Mouse (Mus musculus) limb, embryonic 12.5 days (tissue): ENCODE measurements around the gene Evi2. TPM values are rescaled to one million over a fixed set of nuclear protein-coding genes. Genes with fewer than 3 reads are reported as not detected.

Experiments
- ATAC-seq: fragments of 200-750 bp; cut with Nextera tagmentation; 2 replicates; pipeline ENCODE4 v1.8.0; 2017; ENCODE audit warnings: low read depth, moderate TSS enrichment; ENCODE audit not compliant: insufficient number of reproducible peaks, insufficient read depth, low FRiP score, low TSS enrichment
- H3K27ac ChIP-seq: fragments of 300-500 bp; sonication (generic); 2 replicates; pipeline ENCODE4 v1.5.1; 2016; ENCODE audit warnings: mild to moderate bottlenecking, moderate library complexity
- H3K27me3 ChIP-seq: fragments of 300-500 bp; sonication (generic); 2 replicates; pipeline ENCODE4 v1.6.1; 2016; ENCODE audit warnings: mild to moderate bottlenecking, moderate library complexity
- H3K36me3 ChIP-seq: fragments of 300-500 bp; sonication (generic); 2 replicates; pipeline ENCODE4 v1.6.1; 2016; ENCODE audit warnings: mild to moderate bottlenecking, moderate library complexity
- H3K4me1 ChIP-seq: fragments of 300-500 bp; sonication (generic); replicated peaks from 2 replicates; pipeline ENCODE4 v1.6.1; 2016
- H3K4me2 ChIP-seq: fragments of 300-500 bp; sonication (generic); 2 replicates; pipeline ENCODE4 v1.6.1; 2016; ENCODE audit warnings: mild to moderate bottlenecking, moderate library complexity
- H3K4me3 ChIP-seq: fragments of 300-500 bp; sonication (generic); replicated peaks from 2 replicates; pipeline ENCODE4 v1.5.1; 2016; ENCODE audit warnings: mild to moderate bottlenecking
- H3K9ac ChIP-seq: fragments of 300-500 bp; sonication (generic); replicated peaks from 2 replicates; pipeline ENCODE4 v1.6.1; 2016; ENCODE audit warnings: mild to moderate bottlenecking, moderate library complexity
- H3K9me3 ChIP-seq: fragments of 300-500 bp; sonication (generic); 2 replicates; pipeline ENCODE4 v1.6.1; 2016; ENCODE audit warnings: mild to moderate bottlenecking, moderate library complexity
- WGBS: fragments of 180-500 bp; shearing (Covaris S2); methylation state at CpG from one replicate; pipeline ENCODE4 v1.1.7; 2016; 5-methylcytosine and 5-hydroxymethylcytosine counted together
- polyA plus RNA-seq: library from polyadenylated mRNA; unstranded; fragments of >200 nt; fragmentation: Nextera tagmentation; extraction: Ambion mirVana; gene quantifications from 2 replicates; pipeline ENCODE4 v1.2.1, GENCODE M21; 2016

The Evi2 gene
- 0.95 and 1.2 TPM in 2 replicates for polyA plus RNA-seq

- Histone ChIP-seq H3K27me3 (no peaks in the 10 kb centered on the region), H3K36me3 (peaks cover 49% of the 10 kb centered on the region), H3K4me1 (no peaks in the 10 kb centered on the region), H3K9me3 (no peaks in the 10 kb centered on the region), H3K9ac (no peak within 1 kb of the TSS), H3K4me2 (no peak within 1 kb of the TSS), H3K27ac (no peak within 1 kb of the TSS), H3K4me3 (no peak within 1 kb of the TSS)
- ATAC-seq: no peak
- WGBS: 88% methylated on average over 7 of the region's 7 CpGs
These were observed at the start of gene Evi2, which contains the start of gene Evi2a for GRCm38 (mm10) chr11:79530333-79530761. Evi2 (minus strand) TSS chr11:79530589. Evi2a (minus strand) TSS chr11:79530609.

DNA sequence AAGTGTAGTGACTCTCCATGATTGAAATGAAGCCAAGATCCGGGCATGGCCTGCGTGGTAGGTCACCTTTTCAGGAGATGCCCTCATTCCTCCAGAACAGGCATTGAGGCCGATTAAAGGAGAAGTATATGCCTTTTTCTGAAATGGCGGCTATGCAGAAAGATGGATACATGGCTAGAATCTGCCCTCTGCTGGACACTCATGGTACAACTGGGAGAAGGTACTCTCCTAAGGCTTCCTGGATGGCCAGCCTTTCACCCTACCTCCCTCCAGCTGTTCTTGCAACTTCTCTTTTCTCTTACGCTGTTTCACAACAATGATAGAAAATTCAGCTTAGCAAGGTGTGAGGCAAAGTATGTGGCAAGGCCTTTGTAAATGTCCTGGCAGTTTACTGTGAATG is 47.4 kb upstream of the Evi2 start:
- WGBS: 63% methylated on average over 5 of the region's 5 CpGs
- Histone ChIP-seq H3K4me2 (no peak overlapping the region), H3K36me3 (peaks cover 62% of the 10 kb centered on the region), H3K9me3 (no peaks in the 10 kb centered on the region), H3K27ac (no peak overlapping the region), H3K27me3 (no peaks in the 10 kb centered on the region), H3K4me3 (no peak overlapping the region), H3K4me1 (peaks cover 4% of the 10 kb centered on the region; the same call in 1 of the 2 replicates), H3K9ac (no peak overlapping the region)
- ATAC-seq: no peak

- Histone ChIP-seq H3K27me3 (no peaks in the 10 kb centered on the region), H3K4me1 (peaks cover 4% of the 10 kb centered on the region; the same call in 1 of the 2 replicates), H3K36me3 (peaks cover 73% of the 10 kb centered on the region), H3K9me3 (no peaks in the 10 kb centered on the region), H3K27ac (no peak overlapping the region), H3K4me3 (no peak overlapping the region), H3K9ac (no peak overlapping the region), H3K4me2 (no peak overlapping the region)
- 88% methylated on average over 14 of the region's 14 CpGs for WGBS
- no peak for ATAC-seq
These were observed 45.1 kb upstream of the Evi2 start for GRCm38 (mm10) chr11:79575383-79576073.

- WGBS: 90% methylated on average over 3 of the region's 3 CpGs
- no peak overlapping the region for H3K4me3 ChIP-seq
- H3K9ac ChIP-seq: no peak overlapping the region
- H3K4me1 ChIP-seq: no peaks in the 10 kb centered on the region
- no peak for ATAC-seq
- H3K4me2 ChIP-seq: no peak overlapping the region
- H3K27ac ChIP-seq: no peak overlapping the region
- no peaks in the 10 kb centered on the region for H3K27me3 ChIP-seq
- H3K36me3 ChIP-seq: peaks cover 88% of the 10 kb centered on the region
- H3K9me3 ChIP-seq: no peaks in the 10 kb centered on the region
These were observed 43.4 kb upstream of the Evi2 start for GRCm38 (mm10) chr11:79573836-79574235.

- H3K4me3 ChIP-seq: no peak overlapping the region
- ATAC-seq: no peak
- peaks cover 94% of the 10 kb centered on the region for H3K36me3 ChIP-seq
- no peaks in the 10 kb centered on the region for H3K27me3 ChIP-seq
- H3K4me2 ChIP-seq: no peak overlapping the region
- no peaks in the 10 kb centered on the region for H3K4me1 ChIP-seq
- 90% methylated on average over 2 of the region's 2 CpGs for WGBS
- H3K27ac ChIP-seq: no peak overlapping the region
- H3K9me3 ChIP-seq: no peaks in the 10 kb centered on the region
- H3K9ac ChIP-seq: no peak overlapping the region
These were observed 39.9 kb upstream of the Evi2 start for GRCm38 (mm10) chr11:79570319-79570718.

DNA sequence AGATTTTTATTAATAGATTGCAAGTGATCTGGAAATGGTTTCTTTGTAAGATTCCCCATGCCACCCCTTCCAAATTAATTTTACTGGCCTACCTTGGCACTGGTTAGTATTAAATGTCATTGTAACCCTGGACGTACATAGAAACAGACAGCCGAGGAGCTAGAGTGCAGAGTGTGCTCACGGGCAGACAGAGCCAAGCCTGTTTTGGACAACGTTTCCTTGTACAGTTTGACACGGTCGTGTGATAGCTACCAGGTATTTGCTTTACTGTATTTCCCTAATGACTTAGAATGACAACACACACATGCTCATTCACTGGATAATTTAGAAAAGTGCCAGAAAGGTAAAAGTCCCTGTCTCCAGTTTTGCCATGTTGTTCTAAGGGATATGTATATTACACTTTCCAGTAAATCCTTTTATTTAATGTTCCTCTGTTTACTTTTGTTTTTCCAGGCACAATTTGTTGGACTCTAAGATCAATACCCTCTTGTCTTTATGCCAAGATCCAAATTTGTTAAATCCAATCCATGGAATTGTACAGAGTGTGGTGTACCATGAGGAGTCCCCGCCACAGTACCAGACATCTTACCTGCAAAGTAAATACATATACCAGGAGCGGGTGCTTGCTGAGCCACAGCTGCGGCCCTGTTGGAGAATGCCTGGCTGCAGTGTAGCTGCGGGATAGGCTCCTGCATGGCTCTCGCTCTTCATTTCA is 38.0 kb upstream of the Evi2 start:
- no peak overlapping the region for H3K4me3 ChIP-seq
- no peak overlapping the region for H3K9ac ChIP-seq
- no peak overlapping the region for H3K4me2 ChIP-seq
- no peak overlapping the region for H3K27ac ChIP-seq
- H3K4me1 ChIP-seq: no peaks in the 10 kb centered on the region
- WGBS: 89% methylated on average over 11 of the region's 11 CpGs
- H3K36me3 ChIP-seq: peaks cover 88% of the 10 kb centered on the region
- H3K9me3 ChIP-seq: no peaks in the 10 kb centered on the region
- H3K27me3 ChIP-seq: no peaks in the 10 kb centered on the region
- ATAC-seq: no peak

DNA sequence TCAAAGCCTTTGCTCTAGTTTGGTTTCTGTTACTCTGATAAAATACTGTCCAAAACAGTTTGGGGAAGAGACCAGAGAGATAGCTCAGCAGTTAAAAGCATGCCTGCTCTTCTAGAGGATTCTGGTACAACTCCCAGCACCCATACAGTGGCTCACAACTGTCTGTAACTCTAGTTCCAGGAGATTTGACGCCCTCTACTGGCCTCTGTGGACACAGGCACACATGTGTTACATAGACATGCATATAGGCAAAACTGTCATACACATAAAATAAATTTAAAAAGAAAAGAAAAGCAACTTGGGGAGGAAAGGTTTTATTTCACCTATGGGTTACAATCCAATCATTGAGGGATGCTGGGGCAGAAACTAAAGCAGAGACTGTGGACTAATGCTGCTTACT is 36.6 kb upstream of the Evi2 start:
- ATAC-seq: no peak
- peaks cover 91% of the 10 kb centered on the region for H3K36me3 ChIP-seq

DNA sequence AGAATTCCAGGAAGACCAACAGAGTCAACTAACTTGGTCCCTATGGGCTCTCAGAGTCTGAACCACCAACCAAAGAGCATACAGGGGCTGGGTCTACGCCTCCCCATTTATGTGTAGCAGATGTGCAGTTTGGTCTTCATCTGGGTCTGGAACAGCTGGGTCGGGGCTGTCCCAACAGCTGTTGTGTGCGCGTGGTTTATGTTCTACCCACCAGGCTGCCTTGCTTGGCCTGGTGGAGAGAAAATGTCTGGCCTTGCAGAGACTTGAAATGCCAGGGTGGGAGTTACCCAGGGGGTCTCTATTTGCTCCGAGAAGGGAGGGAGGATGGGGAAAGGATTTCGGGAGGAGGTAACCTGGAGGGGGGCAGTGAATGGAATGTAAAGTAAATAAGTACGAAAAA is 33.1 kb upstream of the Evi2 start:
- Histone ChIP-seq H3K9me3 (no peaks in the 10 kb centered on the region), H3K9ac (no peak overlapping the region), H3K36me3 (peaks cover 90% of the 10 kb centered on the region), H3K27ac (no peak overlapping the region), H3K4me2 (no peak overlapping the region), H3K27me3 (no peaks in the 10 kb centered on the region), H3K4me1 (no peaks in the 10 kb centered on the region), H3K4me3 (no peak overlapping the region)
- no peak for ATAC-seq
- 83% methylated on average over 7 of the region's 7 CpGs for WGBS

More for the DNA sequence above, 36.6 kb upstream of the Evi2 start:
- no peaks in the 10 kb centered on the region for H3K9me3 ChIP-seq
- H3K27me3 ChIP-seq: no peaks in the 10 kb centered on the region
- no peak overlapping the region for H3K9ac ChIP-seq
- H3K4me1 ChIP-seq: no peaks in the 10 kb centered on the region
- WGBS: 63% methylated on average over 1 of the region's 1 CpGs
- no peak overlapping the region for H3K4me3 ChIP-seq
- H3K27ac ChIP-seq: no peak overlapping the region
- no peak overlapping the region for H3K4me2 ChIP-seq

GRCm38 (mm10) chr11:79560536-79560935 is 30.1 kb upstream of the Evi2 start:
- H3K27ac ChIP-seq: no peak overlapping the region
- H3K36me3 ChIP-seq: peaks cover 87% of the 10 kb centered on the region
- no peak overlapping the region for H3K4me3 ChIP-seq
- no peaks in the 10 kb centered on the region for H3K9me3 ChIP-seq
- H3K4me2 ChIP-seq: no peak overlapping the region
- no peaks in the 10 kb centered on the region for H3K27me3 ChIP-seq
- ATAC-seq: no peak
- no peaks in the 10 kb centered on the region for H3K4me1 ChIP-seq
- WGBS: 91% methylated on average over 4 of the region's 4 CpGs
- H3K9ac ChIP-seq: no peak overlapping the region

GRCm38 (mm10) chr11:79552622-79553021 is 22.2 kb upstream of the Evi2 start:
- no peak for ATAC-seq
- no peak overlapping the region for H3K27ac ChIP-seq
- no peaks in the 10 kb centered on the region for H3K4me1 ChIP-seq
- H3K36me3 ChIP-seq: peaks cover 84% of the 10 kb centered on the region
- 90% methylated on average over 1 of the region's 1 CpGs for WGBS
- H3K27me3 ChIP-seq: no peaks in the 10 kb centered on the region
- no peak overlapping the region for H3K4me3 ChIP-seq
- H3K4me2 ChIP-seq: no peak overlapping the region
- no peaks in the 10 kb centered on the region for H3K9me3 ChIP-seq
- H3K9ac ChIP-seq: no peak overlapping the region

- Histone ChIP-seq H3K27me3 (no peaks in the 10 kb centered on the region), H3K9me3 (no peaks in the 10 kb centered on the region), H3K4me3 (no peak overlapping the region), H3K36me3 (peaks cover 51% of the 10 kb centered on the region), H3K4me2 (no peak overlapping the region), H3K9ac (no peak overlapping the region), H3K4me1 (no peaks in the 10 kb centered on the region), H3K27ac (no peak overlapping the region)
- 95% methylated on average over 3 of the region's 3 CpGs for WGBS
- no peak for ATAC-seq
These were observed 5.9 kb upstream of the Evi2 start for GRCm38 (mm10) chr11:79536293-79536692.
